Mouse (Mus musculus) ES-CJ7 (cell line): ENCODE measurements around the gene Zfp217.
"Not testable (repeated sequence)": the region's sequence is repeated elsewhere in the genome, so short reads cannot be mapped to it uniquely, and the experiment has no call there.

ENCODE experiments used
- DNase-seq: peaks from one replicate; pipeline ENCODE4 v3.0.0; 2011; ENCODE audit warnings: low read depth, low spot score

The Zfp217 gene

GRCm38 (mm10) chr2:170147661-170148153 lies at the start of gene Zfp217:
TSS of gene Zfp217 (minus strand) at chr2:170148103.
- DNase-seq = peak; percentile 34

- peak; percentile 84 for DNase-seq
These were observed 47.7 kb upstream of the Zfp217 start for GRCm38 (mm10) chr2:170195542-170196089.

GRCm38 (mm10) chr2:170194845-170195244 lies 46.9 kb upstream of the Zfp217 start:
- peak; percentile 82 for DNase-seq

GRCm38 (mm10) chr2:170193850-170194249 lies 45.9 kb upstream of the Zfp217 start:
- peak; percentile 48 for DNase-seq

GRCm38 (mm10) chr2:170193211-170193610 lies 45.3 kb upstream of the Zfp217 start:
- DNase-seq = peak; percentile 69

- peak; percentile 79 for DNase-seq
These were observed 44.8 kb upstream of the Zfp217 start for GRCm38 (mm10) chr2:170192731-170193149.

- no peak for DNase-seq
These were observed 40.8 kb upstream of the Zfp217 start for GRCm38 (mm10) chr2:170188721-170189120.

- DNase-seq = no peak
These were observed 37.4 kb upstream of the Zfp217 start for GRCm38 (mm10) chr2:170185137-170185837.

- DNase-seq = peak; percentile 99
These were observed 36.5 kb upstream of the Zfp217 start for GRCm38 (mm10) chr2:170184175-170184983.

- DNase-seq = no peak
These were observed 35.9 kb upstream of the Zfp217 start for GRCm38 (mm10) chr2:170183851-170184174.

GRCm38 (mm10) chr2:170181862-170182261 lies 34.0 kb upstream of the Zfp217 start:
- no peak for DNase-seq

GRCm38 (mm10) chr2:170180769-170181168 lies 32.9 kb upstream of the Zfp217 start:
- not testable (repeated sequence) for DNase-seq

GRCm38 (mm10) chr2:170179317-170179716 lies 31.4 kb upstream of the Zfp217 start:
- no peak for DNase-seq

GRCm38 (mm10) chr2:170177323-170177722 lies 29.4 kb upstream of the Zfp217 start:
- no peak for DNase-seq

GRCm38 (mm10) chr2:170176284-170176926 lies 28.5 kb upstream of the Zfp217 start:
- DNase-seq = no peak

- DNase-seq = no peak
These were observed 27.8 kb upstream of the Zfp217 start for GRCm38 (mm10) chr2:170175661-170176150.

GRCm38 (mm10) chr2:170175190-170175589 lies 27.3 kb upstream of the Zfp217 start:
- no peak for DNase-seq

GRCm38 (mm10) chr2:170169062-170169461 lies 21.2 kb upstream of the Zfp217 start:
- DNase-seq = no peak

GRCm38 (mm10) chr2:170165649-170166048 lies 17.7 kb upstream of the Zfp217 start:
- peak; percentile 87 for DNase-seq

- DNase-seq = no peak
These were observed 16.0 kb upstream of the Zfp217 start for GRCm38 (mm10) chr2:170163671-170164462.
